Mouse (Mus musculus) MEL (cell line): ENCODE measurements around the gene 4933405L10Rik. TPM values are rescaled to one million over a fixed set of nuclear protein-coding genes. Genes with fewer than 3 reads are reported as not detected.

Source experiments
- DNase-seq: peaks from one replicate; pipeline ENCODE4 v3.0.0; 2011; ENCODE audit warnings: low read depth, low spot score
- H3K27ac ChIP-seq: 2 replicates; pipeline ENCODE4 v1.5.1; 2012; ENCODE audit warnings: low read depth, mild to moderate bottlenecking, control low read depth, low read length, moderate library complexity; ENCODE audit not compliant: control insufficient read depth
- H3K27me3 ChIP-seq, 2 experiments: fragments of 150-350 bp in 1 of 2; sonication (generic) in 1 of 2; 2 replicates each; pipeline ENCODE4 v1.6.1; 2012; ENCODE audit warnings: low read length in 2 of 2, mild to moderate bottlenecking in 2 of 2, improper control_type of control experiment in 1 of 2, moderate library complexity in 1 of 2; ENCODE audit not compliant: insufficient read depth in 2 of 2, control insufficient read depth in 1 of 2
- H3K36me3 ChIP-seq, 2 experiments: 2 replicates each; pipeline ENCODE4 v1.6.1; 2012 to 2014; ENCODE audit warnings: low read length in 2 of 2, improper control_type of control experiment in 1 of 2, inconsistent platforms in 1 of 2, mild to moderate bottlenecking in 1 of 2; ENCODE audit not compliant: insufficient read depth in 2 of 2, control insufficient read depth in 1 of 2
- H3K4me1 ChIP-seq, 2 experiments: fragments of 150-350 bp in 1 of 2; sonication (generic) in 1 of 2; 2 replicates each; pipeline ENCODE4 v1.6.1; 2012; ENCODE audit warnings: low read length in 2 of 2, improper control_type of control experiment in 1 of 2, mild to moderate bottlenecking in 1 of 2; ENCODE audit not compliant: insufficient read depth in 2 of 2, control insufficient read depth in 1 of 2
- H3K4me3 ChIP-seq, 2 experiments: fragments of 150-350 bp in 1 of 2; sonication (generic) in 1 of 2; 2 replicates each; pipeline ENCODE4 v1.5.1; 2012; ENCODE audit warnings: low read depth in 2 of 2, low read length in 2 of 2, mild to moderate bottlenecking in 2 of 2, moderate library complexity in 2 of 2, control low read depth in 1 of 2, improper control_type of control experiment in 1 of 2; ENCODE audit not compliant: control insufficient read depth in 1 of 2, insufficient read depth in 1 of 2
- H3K79me2 ChIP-seq: 2 replicates; pipeline ENCODE4 v1.6.1; 2012; ENCODE audit warnings: mild to moderate bottlenecking, low read length, moderate library complexity; ENCODE audit not compliant: control insufficient read depth, poor library complexity, insufficient read depth
- H3K9ac ChIP-seq: 2 replicates; pipeline ENCODE4 v1.6.1; 2012; ENCODE audit warnings: low read depth, mild to moderate bottlenecking, control low read depth, low read length, moderate library complexity; ENCODE audit not compliant: control insufficient read depth, poor library complexity, severe bottlenecking
- H3K9me3 ChIP-seq: fragments of 150-350 bp; sonication (generic); replicated peaks from 2 replicates; pipeline ENCODE4 v1.6.1; 2012; ENCODE audit warnings: mild to moderate bottlenecking, low read length, improper control_type of control experiment, moderate library complexity; ENCODE audit not compliant: insufficient read depth
- BHLHE40 ChIP-seq: IDR thresholded peaks from 2 replicates; pipeline ENCODE4 v1.6.1; 2012; ENCODE audit warnings: low read depth, mild to moderate bottlenecking, inconsistent platforms, low read length, improper control_type of control experiment, borderline replicate concordance
- CHD1 ChIP-seq: IDR thresholded peaks from 2 replicates; pipeline ENCODE4 v1.6.1; 2012; ENCODE audit warnings: low read depth, mild to moderate bottlenecking, inconsistent platforms, low read length, improper control_type of control experiment
- CHD2 ChIP-seq: IDR thresholded peaks from 2 replicates; pipeline ENCODE4 v1.6.1; 2011; ENCODE audit warnings: low read length, improper control_type of control experiment
- ELF1 ChIP-seq: IDR thresholded peaks from 2 replicates; pipeline ENCODE4 v1.6.1; 2014; ENCODE audit warnings: low read depth, mild to moderate bottlenecking, inconsistent platforms, low read length, improper control_type of control experiment, moderate library complexity
- GABPA ChIP-seq: IDR thresholded peaks from 2 replicates; pipeline ENCODE4 v1.6.1; 2012; ENCODE audit warnings: low read depth, mild to moderate bottlenecking, inconsistent platforms, low read length, improper control_type of control experiment, moderate library complexity
- HCFC1 ChIP-seq: IDR thresholded peaks from 2 replicates; pipeline ENCODE4 v1.6.1; 2012; ENCODE audit warnings: low read depth, mild to moderate bottlenecking, inconsistent platforms, low read length, improper control_type of control experiment, moderate library complexity
- JUND ChIP-seq: IDR thresholded peaks from 2 replicates; pipeline ENCODE4 v1.6.1; 2011; ENCODE audit warnings: low read depth, mild to moderate bottlenecking, improper control_type of control experiment, low read length
- KAT2A ChIP-seq: conservative IDR thresholded peaks from 2 replicates; pipeline ENCODE4 v1.6.1; 2012; ENCODE audit warnings: low read depth, low read length, improper control_type of control experiment, inconsistent platforms
- MAFK ChIP-seq: IDR thresholded peaks from 2 replicates; pipeline ENCODE4 v1.6.1; 2011; ENCODE audit warnings: low read depth, mild to moderate bottlenecking, low read length, improper control_type of control experiment, borderline replicate concordance
- MAX ChIP-seq: IDR thresholded peaks from 2 replicates; pipeline ENCODE4 v1.6.1; 2011; ENCODE audit warnings: low read length, improper control_type of control experiment
- MAZ ChIP-seq: IDR thresholded peaks from 2 replicates; pipeline ENCODE4 v1.6.1; 2012; ENCODE audit warnings: low read depth, mild to moderate bottlenecking, inconsistent platforms, low read length, improper control_type of control experiment
- MEF2A ChIP-seq: IDR thresholded peaks from 2 replicates; pipeline ENCODE4 v1.6.1; 2014; ENCODE audit warnings: low read depth, mild to moderate bottlenecking, inconsistent platforms, low read length, improper control_type of control experiment; ENCODE audit not compliant: poor library complexity, insufficient replicate concordance, severe bottlenecking; ENCODE audit errors: extremely low read depth
- MYC ChIP-seq: IDR thresholded peaks from 2 replicates; pipeline ENCODE4 v1.6.1; 2011; ENCODE audit warnings: low read depth, mild to moderate bottlenecking, low read length, improper control_type of control experiment, moderate library complexity
- NELFE ChIP-seq: IDR thresholded peaks from 2 replicates; pipeline ENCODE4 v1.6.1; 2011; ENCODE audit warnings: low read depth, low read length, improper control_type of control experiment
- NRF1 ChIP-seq: IDR thresholded peaks from 2 replicates; pipeline ENCODE4 v1.6.1; 2014; ENCODE audit warnings: low read depth, mild to moderate bottlenecking, inconsistent platforms, low read length, improper control_type of control experiment, moderate library complexity; ENCODE audit not compliant: poor library complexity, insufficient read depth, severe bottlenecking
- POLR2A ChIP-seq, 2 experiments: IDR thresholded peaks; 2 replicates each; pipeline ENCODE4 v1.6.1; 2011 to 2012; ENCODE audit warnings: low read length in 2 of 2, mild to moderate bottlenecking in 2 of 2, control low read depth in 1 of 2, improper control_type of control experiment in 1 of 2, low read depth in 1 of 2, moderate library complexity in 1 of 2; ENCODE audit not compliant: control insufficient read depth in 1 of 2, insufficient read depth in 1 of 2, poor library complexity in 1 of 2
- POLR2AphosphoS2 ChIP-seq: IDR thresholded peaks from 2 replicates; pipeline ENCODE4 v1.6.1; 2011; ENCODE audit warnings: low read length, improper control_type of control experiment
- RAD21 ChIP-seq: IDR thresholded peaks from 2 replicates; pipeline ENCODE4 v1.6.1; 2011; ENCODE audit warnings: mild to moderate bottlenecking, low read depth, low read length, improper control_type of control experiment
- SIN3A ChIP-seq: IDR thresholded peaks from 2 replicates; pipeline ENCODE4 v1.6.1; 2012; ENCODE audit warnings: low read length, improper control_type of control experiment, inconsistent platforms
- SMC3 ChIP-seq: IDR thresholded peaks from 2 replicates; pipeline ENCODE4 v1.6.1; 2011; ENCODE audit warnings: low read depth, low read length, improper control_type of control experiment
- TAL1 ChIP-seq: IDR thresholded peaks from 2 replicates; pipeline ENCODE4 v1.6.1; 2012; ENCODE audit warnings: mild to moderate bottlenecking, inconsistent platforms, low read length, moderate library complexity, mixed read lengths
- TCF12 ChIP-seq: IDR thresholded peaks from 2 replicates; pipeline ENCODE4 v1.6.1; 2014; ENCODE audit warnings: low read depth, mild to moderate bottlenecking, inconsistent platforms, low read length, improper control_type of control experiment, moderate library complexity
- UBTF ChIP-seq: IDR thresholded peaks from 2 replicates; pipeline ENCODE4 v1.6.1; 2012; ENCODE audit warnings: low read depth, mild to moderate bottlenecking, inconsistent platforms, low read length, improper control_type of control experiment, moderate library complexity, borderline replicate concordance; ENCODE audit not compliant: insufficient read depth
- USF1 ChIP-seq: IDR thresholded peaks from 2 replicates; pipeline ENCODE4 v1.6.1; 2014; ENCODE audit warnings: low read depth, mild to moderate bottlenecking, inconsistent platforms, low read length, improper control_type of control experiment, moderate library complexity
- ZC3H11A ChIP-seq: IDR thresholded peaks from 2 replicates; pipeline ENCODE4 v1.6.1; 2012; ENCODE audit warnings: low read depth, mild to moderate bottlenecking, inconsistent platforms, low read length, improper control_type of control experiment
- ZKSCAN1 ChIP-seq: IDR thresholded peaks from 2 replicates; pipeline ENCODE4 v1.6.1; 2012; ENCODE audit warnings: low read depth, mild to moderate bottlenecking, inconsistent platforms, low read length, improper control_type of control experiment, moderate library complexity
- ZMIZ1 ChIP-seq: IDR thresholded peaks from 2 replicates; pipeline ENCODE4 v1.6.1; 2012; ENCODE audit warnings: low read depth, mild to moderate bottlenecking, inconsistent platforms, low read length, improper control_type of control experiment, moderate library complexity
- ZNF384 ChIP-seq: IDR thresholded peaks from 2 replicates; pipeline ENCODE4 v1.6.1; 2012; ENCODE audit warnings: low read depth, mild to moderate bottlenecking, inconsistent platforms, low read length, improper control_type of control experiment
- polyA plus RNA-seq, 2 experiments: library from polyadenylated mRNA; stranded (reverse) in 1 of 2; unstranded in 1 of 2; fragments of >175 nt in 1 of 2; fragments of >200 nt in 1 of 2; gene quantifications; 2 replicates each; pipeline versions ENCODE4 v1.2.1 to v1.2.4; 2012; ENCODE audit warnings: low replicate concordance in 2 of 2, low read depth in 1 of 2; ENCODE audit not compliant: insufficient read length in 2 of 2, insufficient read depth in 1 of 2, missing spikeins in 1 of 2
- total RNA-seq: library from RNA; depleted of rRNA; stranded (reverse); fragments of 300-350 nt; gene quantifications from 2 replicates; pipeline ENCODE4 v1.2.3, GENCODE M21; 2012

Gene 4933405L10Rik
- total and polyA plus RNA-seq, 3 experiments: 0.23 to 0.42 TPM; not detected in 1

DNA sequence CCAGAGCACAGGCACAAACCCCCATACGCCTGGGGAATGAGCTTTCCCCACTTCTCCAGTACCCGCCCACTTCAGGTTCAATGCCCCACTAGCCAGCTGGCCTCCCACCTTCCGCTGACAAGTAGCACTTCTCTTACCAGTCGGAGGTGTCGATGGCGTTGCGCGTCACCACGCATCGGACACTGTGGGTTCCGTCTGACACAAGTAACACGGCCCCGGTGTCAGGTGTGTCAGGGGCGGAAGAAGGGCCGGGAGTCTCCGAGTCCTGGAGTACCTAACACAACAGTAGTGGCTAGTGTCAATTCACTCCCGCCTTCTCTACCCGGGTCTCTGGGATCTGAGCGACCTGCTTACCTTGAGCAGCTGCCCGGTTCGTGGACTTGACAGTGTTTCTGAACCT is 6.9 kb upstream of the 4933405L10Rik start:
- Histone ChIP-seq H3K27ac (peak overlapping the region; percentile 95), H3K4me3 (peak overlapping the region; percentile 80 to 95), H3K9ac (peak overlapping the region; percentile 92), H3K79me2 (peaks cover 3% of the 10 kb centered on the region; the same call in 1 of the 2 replicates), H3K27me3 (no peaks in the 10 kb centered on the region), H3K4me1 (peaks cover 0 to 6% of the 10 kb centered on the region in 2 experiments; a peak in 3 of 4 replicates)
- DNase-seq: peak; percentile 81
- TF ChIP-seq KAT2A (no peak), SMC3 (peak; percentile 5; the same call in 1 of the 2 replicates), MAZ (no peak)
- TF ChIP-seq, all 39 proteins: peak for 1
- no peaks in the 10 kb centered on the region; a peak in 2 of 4 replicates for H3K36me3 ChIP-seq
- H3K9me3 ChIP-seq: no peaks in the 10 kb centered on the region

GRCm38 (mm10) chr8:105700966-105701824 is 6.3 kb upstream of the 4933405L10Rik start, which contains the start of the genes Acd and Pard6a:
TSS of gene Acd (minus strand) at chr8:105701102.
TSS of gene Pard6a (plus strand) at chr8:105701148.
- Histone ChIP-seq H3K4me1 (peaks cover 2 to 10% of the 10 kb centered on the region in 2 experiments; a peak in 3 of 4 replicates), H3K9ac (peak within 1 kb of the TSS; percentile 92), H3K36me3 (peaks cover 0 to 3% of the 10 kb centered on the region in 2 experiments; a peak in 2 of 4 replicates), H3K4me3 (peak within 1 kb of the TSS; percentile 80 to 95), H3K79me2 (peaks cover 5% of the 10 kb centered on the region), H3K27ac (peak within 1 kb of the TSS; percentile 95), H3K27me3 (no peaks in the 10 kb centered on the region), H3K9me3 (no peaks in the 10 kb centered on the region)
- DNase-seq: peak; percentile 95
- TF ChIP-seq KAT2A (no peak), MEF2A (no peak), BHLHE40 (0 out of 2 replicates have a peak, but pooled peaks have one; percentile 43), ZNF384 (no peak), SIN3A (peak; percentile 86), ZKSCAN1 (no peak), NRF1 (peak; percentile 87), UBTF (no peak), GABPA (no peak), MYC (no peak; the same call in 1 of the 2 replicates), POLR2AphosphoS2 (peak; percentile 38; the same call in 1 of the 2 replicates), SMC3 (peak; percentile 4; the same call in 1 of the 2 replicates), MAFK (no peak), MAX (peak; percentile 91), TCF12 (peak; percentile 31; the same call in 1 of the 2 replicates), USF1 (peak; percentile 97), TAL1 (no peak), POLR2A (IDR thresholded peaks at IDR 0.05; ENCODE audit: control insufficient read depth in 1 of 2, insufficient read depth in 1 of 2, low read depth in 1 of 2, low read length in 2 of 2, poor library complexity in 1 of 2) (peak in 1 of 2 experiments; percentile 74; a peak in 3 of 4 replicates), HCFC1 (peak; percentile 72; the same call in 1 of the 2 replicates), JUND (no peak), RAD21 (no peak), NELFE (peak; percentile 84), ELF1 (peak; percentile 29; the same call in 1 of the 2 replicates), CHD1 (peak; percentile 96; the same call in 1 of the 2 replicates), ZMIZ1 (0 out of 2 replicates have a peak, but pooled peaks have one; percentile 39), CHD2 (no peak), ZC3H11A (no peak)
